Mouse (Mus musculus) forebrain, embryonic 12.5 days (tissue): ENCODE data around the gene Actn1. TPM values are rescaled to one million over a fixed set of nuclear protein-coding genes. Genes with fewer than 3 reads are reported as not detected.

ENCODE experiments used
- ATAC-seq: fragments of 200-750 bp; cut with Nextera tagmentation; 2 replicates; pipeline ENCODE4 v1.8.0; 2017; ENCODE audit warnings: moderate TSS enrichment; ENCODE audit not compliant: low FRiP score
- H3K27ac ChIP-seq: fragments of 300-500 bp; sonication (generic); 2 replicates; pipeline ENCODE4 v1.5.1; 2016; ENCODE audit warnings: mild to moderate bottlenecking
- H3K27me3 ChIP-seq: fragments of 300-500 bp; sonication (generic); 2 replicates; pipeline ENCODE4 v1.6.1; 2016; ENCODE audit warnings: mild to moderate bottlenecking
- H3K36me3 ChIP-seq: fragments of 300-500 bp; sonication (generic); replicated peaks from 2 replicates; pipeline ENCODE4 v1.6.1; 2016; ENCODE audit warnings: mild to moderate bottlenecking
- H3K4me1 ChIP-seq: fragments of 300-500 bp; sonication (generic); 2 replicates; pipeline ENCODE4 v1.6.1; 2016
- H3K4me2 ChIP-seq: fragments of 300-500 bp; sonication (generic); 2 replicates; pipeline ENCODE4 v1.6.1; 2016; ENCODE audit warnings: mild to moderate bottlenecking, moderate library complexity
- H3K4me3 ChIP-seq: fragments of 300-500 bp; sonication (generic); replicated peaks from 2 replicates; pipeline ENCODE4 v1.5.1; 2016; ENCODE audit warnings: mild to moderate bottlenecking
- H3K9ac ChIP-seq: fragments of 300-500 bp; sonication (generic); 2 replicates; pipeline ENCODE4 v1.6.1; 2016; ENCODE audit warnings: mild to moderate bottlenecking
- H3K9me3 ChIP-seq: fragments of 300-500 bp; sonication (generic); 2 replicates; pipeline ENCODE4 v1.6.1; 2016
- WGBS: fragments of 180-500 bp; shearing (Covaris S2); methylation state at CpG from one replicate; pipeline ENCODE4 v1.1.7; 2016; 5-methylcytosine and 5-hydroxymethylcytosine counted together
- polyA plus RNA-seq: library from polyadenylated mRNA; unstranded; fragments of >200 nt; fragmentation: Nextera tagmentation; extraction: Ambion mirVana; gene quantifications from 2 replicates; pipeline ENCODE4 v1.2.1, GENCODE M21; 2016

Actn1 gene
- polyA plus RNA-seq, 1 experiment from 2014 or later, result 21.9 TPM

GRCm38 (mm10) chr12:80164526-80164925 is 95.6 kb downstream of the Actn1 start:
- WGBS, result 96% methylated on average over 8 of the region's 8 CpGs
- Histone ChIP-seq H3K36me3 (0 out of 2 replicates have a peak, but pooled peaks cover 3% of the 10 kb centered on the region), H3K4me3 (no peak overlapping the region), H3K4me2 (no peak overlapping the region), H3K4me1 (peaks cover 6% of the 10 kb centered on the region; the same call in 1 of the 2 replicates), H3K27ac (no peak overlapping the region), H3K9ac (no peak overlapping the region), H3K9me3 (no peaks in the 10 kb centered on the region), H3K27me3 (no peaks in the 10 kb centered on the region)
- no peak for ATAC-seq

DNA sequence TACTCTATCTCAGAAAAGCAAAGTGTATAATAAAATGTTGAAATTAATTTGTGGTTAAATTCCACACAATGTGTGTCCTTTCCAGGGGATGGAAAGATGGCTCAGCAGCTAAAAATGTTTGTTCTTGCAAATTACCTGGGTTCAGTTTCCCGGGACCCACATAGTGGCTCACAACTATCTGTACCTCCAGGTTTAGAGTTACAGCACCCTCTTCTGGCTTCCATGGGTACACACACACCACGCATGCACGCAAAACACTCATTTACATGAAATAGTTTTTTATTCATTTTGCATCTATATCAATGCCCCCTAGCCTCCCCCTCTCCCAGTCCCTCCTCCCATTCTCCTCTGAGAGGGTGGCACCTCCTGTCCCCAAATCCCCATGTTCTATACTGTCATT is 97.7 kb downstream of the Actn1 start:
- Histone ChIP-seq H3K27me3 (no peaks in the 10 kb centered on the region), H3K4me2 (no peak overlapping the region), H3K36me3 (no peaks in the 10 kb centered on the region), H3K9me3 (no peaks in the 10 kb centered on the region), H3K27ac (no peak overlapping the region), H3K4me1 (0 out of 2 replicates have a peak, but pooled peaks cover 2% of the 10 kb centered on the region), H3K4me3 (no peak overlapping the region), H3K9ac (no peak overlapping the region)
- no peak for ATAC-seq
- 73% methylated on average over 3 of the region's 3 CpGs for WGBS

DNA sequence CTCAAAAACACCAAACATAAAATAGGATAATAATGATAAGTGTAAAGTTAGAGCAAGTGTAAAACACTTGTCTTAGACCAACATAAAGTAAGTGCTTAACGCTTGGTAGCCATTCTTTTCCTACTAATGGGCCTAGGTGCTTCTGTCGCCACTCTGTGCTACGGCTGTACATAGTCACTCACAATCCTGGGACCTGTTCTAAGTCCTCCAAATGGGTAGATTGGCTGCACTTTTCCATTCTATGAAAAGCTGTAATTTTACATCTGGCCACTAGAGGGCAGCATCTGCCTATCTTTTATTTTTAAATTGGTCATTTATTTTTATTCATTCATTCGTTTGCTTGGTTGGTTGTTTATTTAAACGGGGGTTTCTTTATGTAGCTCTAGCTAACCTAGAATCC is 102.5 kb downstream of the Actn1 start:
- no peaks in the 10 kb centered on the region for H3K36me3 ChIP-seq
- H3K9me3 ChIP-seq, result no peaks in the 10 kb centered on the region
- no peak overlapping the region for H3K4me3 ChIP-seq
- no peak overlapping the region for H3K4me2 ChIP-seq
- H3K4me1 ChIP-seq, result 0 out of 2 replicates have a peak, but pooled peaks cover 2% of the 10 kb centered on the region
- H3K27ac ChIP-seq, result no peak overlapping the region
- 11% methylated on average over 5 of the region's 5 CpGs for WGBS
- H3K9ac ChIP-seq, result no peak overlapping the region
- no peak for ATAC-seq
- H3K27me3 ChIP-seq, result no peaks in the 10 kb centered on the region; the same call in 1 of the 2 replicates

DNA sequence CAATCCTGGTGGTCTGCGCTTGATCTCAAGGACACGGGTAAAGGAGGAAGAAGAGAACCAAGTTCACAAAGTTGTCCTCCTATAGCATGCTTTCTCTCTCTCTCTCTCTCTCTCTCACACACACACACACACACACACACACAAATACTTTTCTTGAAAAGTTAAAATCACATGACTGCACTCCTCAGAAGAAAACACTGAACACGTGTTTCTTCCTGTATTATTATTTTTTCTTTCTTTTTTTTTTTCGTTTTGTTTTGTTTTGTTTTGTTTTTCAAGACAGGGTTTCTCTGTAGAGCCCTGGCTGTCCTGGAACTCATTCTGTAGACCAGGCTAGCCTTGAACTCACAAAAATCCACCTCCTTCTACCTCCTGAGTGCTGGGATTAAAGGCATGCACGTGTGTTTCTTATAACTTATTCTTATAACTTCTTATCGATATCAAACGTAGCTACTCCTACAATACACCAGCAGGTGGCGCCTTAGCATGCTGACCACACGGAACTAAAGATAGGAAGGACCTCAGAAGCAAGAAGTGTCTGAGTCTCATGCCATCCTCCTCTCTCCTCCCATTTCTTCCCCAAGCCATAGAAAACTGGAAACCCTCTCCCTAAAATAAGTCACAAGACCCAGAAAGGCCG is 106.4 kb downstream of the Actn1 start:
- 0 out of 2 replicates have a peak, but pooled peaks cover 2% of the 10 kb centered on the region for H3K4me1 ChIP-seq
- H3K36me3 ChIP-seq, result no peaks in the 10 kb centered on the region
- H3K4me2 ChIP-seq, result no peak overlapping the region
- no peak overlapping the region for H3K9ac ChIP-seq
- H3K27ac ChIP-seq, result no peak overlapping the region
- no peak for ATAC-seq
- no peaks in the 10 kb centered on the region; the same call in 1 of the 2 replicates for H3K27me3 ChIP-seq
- WGBS, result 44% methylated on average over 10 of the region's 10 CpGs
- H3K9me3 ChIP-seq, result no peaks in the 10 kb centered on the region
- no peak overlapping the region for H3K4me3 ChIP-seq

- WGBS, result 85% methylated on average over 6 of the region's 6 CpGs
- no peaks in the 10 kb centered on the region; the same call in 1 of the 2 replicates for H3K27me3 ChIP-seq
- ATAC-seq, result no peak
- H3K4me1 ChIP-seq, result 0 out of 2 replicates have a peak, but pooled peaks cover 2% of the 10 kb centered on the region
- no peaks in the 10 kb centered on the region for H3K9me3 ChIP-seq
- no peak overlapping the region for H3K4me2 ChIP-seq
- H3K9ac ChIP-seq, result no peak overlapping the region
- H3K4me3 ChIP-seq, result no peak overlapping the region
- H3K36me3 ChIP-seq, result no peaks in the 10 kb centered on the region
- no peak overlapping the region for H3K27ac ChIP-seq
Measured at GRCm38 (mm10) chr12:80153078-80153477, 107.1 kb downstream of the Actn1 start.

- no peak for ATAC-seq
- Histone ChIP-seq H3K9me3 (no peaks in the 10 kb centered on the region), H3K27ac (no peak overlapping the region), H3K27me3 (no peaks in the 10 kb centered on the region; the same call in 1 of the 2 replicates), H3K4me2 (no peak overlapping the region), H3K4me3 (no peak overlapping the region), H3K9ac (no peak overlapping the region), H3K4me1 (0 out of 2 replicates have a peak, but pooled peaks cover 2% of the 10 kb centered on the region), H3K36me3 (no peaks in the 10 kb centered on the region)
- 90% methylated on average over 6 of the region's 6 CpGs for WGBS
Measured at GRCm38 (mm10) chr12:80151821-80152220, 108.3 kb downstream of the Actn1 start.

- no peaks in the 10 kb centered on the region for H3K9me3 ChIP-seq
- H3K4me3 ChIP-seq, result no peak overlapping the region
- no peak for ATAC-seq
- no peak overlapping the region for H3K27ac ChIP-seq
- H3K27me3 ChIP-seq, result no peaks in the 10 kb centered on the region
- H3K4me2 ChIP-seq, result no peak overlapping the region
- 25% methylated on average over 8 of the region's 8 CpGs for WGBS
- no peaks in the 10 kb centered on the region for H3K36me3 ChIP-seq
- peaks cover 11% of the 10 kb centered on the region; the same call in 1 of the 2 replicates for H3K4me1 ChIP-seq
- no peak overlapping the region for H3K9ac ChIP-seq
Measured at GRCm38 (mm10) chr12:80150624-80151023, 109.5 kb downstream of the Actn1 start.

- H3K4me3 ChIP-seq, result no peak overlapping the region
- H3K27me3 ChIP-seq, result no peaks in the 10 kb centered on the region
- 91% methylated on average over 11 of the region's 11 CpGs for WGBS
Measured at GRCm38 (mm10) chr12:80147563-80148214, 112.5 kb downstream of the Actn1 start.

GRCm38 (mm10) chr12:80146227-80147223 is 113.6 kb downstream of the Actn1 start:
- H3K4me2 ChIP-seq, result no peak overlapping the region
- H3K36me3 ChIP-seq, result no peaks in the 10 kb centered on the region
- H3K9ac ChIP-seq, result no peak overlapping the region
- peaks cover 16% of the 10 kb centered on the region; the same call in 1 of the 2 replicates for H3K4me1 ChIP-seq
- no peak overlapping the region for H3K4me3 ChIP-seq
- peak overlapping the region; percentile 76 for H3K27ac ChIP-seq
- H3K27me3 ChIP-seq, result no peaks in the 10 kb centered on the region
- 52% methylated on average over 21 of the region's 21 CpGs for WGBS
- no peaks in the 10 kb centered on the region for H3K9me3 ChIP-seq
- ATAC-seq, result no peak

More at GRCm38 (mm10) chr12:80147563-80148214, 112.5 kb downstream of the Actn1 start:
- Histone ChIP-seq H3K27ac (no peak overlapping the region), H3K4me1 (peaks cover 16% of the 10 kb centered on the region; the same call in 1 of the 2 replicates), H3K9me3 (no peaks in the 10 kb centered on the region), H3K36me3 (no peaks in the 10 kb centered on the region), H3K9ac (no peak overlapping the region), H3K4me2 (no peak overlapping the region)
- ATAC-seq, result 0 out of 2 replicates have a peak, but pooled peaks have one; percentile 18

GRCm38 (mm10) chr12:80145365-80145764 is 114.8 kb downstream of the Actn1 start:
- no peak for ATAC-seq
- peaks cover 16% of the 10 kb centered on the region; the same call in 1 of the 2 replicates for H3K4me1 ChIP-seq

GRCm38 (mm10) chr12:80144846-80145245 is 115.3 kb downstream of the Actn1 start:
- Histone ChIP-seq H3K9ac (no peak overlapping the region), H3K27me3 (no peaks in the 10 kb centered on the region), H3K27ac (no peak overlapping the region), H3K4me2 (no peak overlapping the region), H3K4me3 (no peak overlapping the region), H3K4me1 (peaks cover 16% of the 10 kb centered on the region; the same call in 1 of the 2 replicates), H3K36me3 (no peaks in the 10 kb centered on the region), H3K9me3 (no peaks in the 10 kb centered on the region)
- 74% methylated on average over 3 of the region's 3 CpGs for WGBS
- ATAC-seq, result no peak

More at GRCm38 (mm10) chr12:80145365-80145764, 114.8 kb downstream of the Actn1 start:
- Histone ChIP-seq H3K9me3 (no peaks in the 10 kb centered on the region), H3K4me2 (no peak overlapping the region), H3K36me3 (no peaks in the 10 kb centered on the region), H3K4me3 (no peak overlapping the region), H3K27ac (peak overlapping the region; percentile 76), H3K27me3 (no peaks in the 10 kb centered on the region), H3K9ac (no peak overlapping the region)
- 22% methylated on average over 8 of the region's 8 CpGs for WGBS
